In the genomic region with DNA sequence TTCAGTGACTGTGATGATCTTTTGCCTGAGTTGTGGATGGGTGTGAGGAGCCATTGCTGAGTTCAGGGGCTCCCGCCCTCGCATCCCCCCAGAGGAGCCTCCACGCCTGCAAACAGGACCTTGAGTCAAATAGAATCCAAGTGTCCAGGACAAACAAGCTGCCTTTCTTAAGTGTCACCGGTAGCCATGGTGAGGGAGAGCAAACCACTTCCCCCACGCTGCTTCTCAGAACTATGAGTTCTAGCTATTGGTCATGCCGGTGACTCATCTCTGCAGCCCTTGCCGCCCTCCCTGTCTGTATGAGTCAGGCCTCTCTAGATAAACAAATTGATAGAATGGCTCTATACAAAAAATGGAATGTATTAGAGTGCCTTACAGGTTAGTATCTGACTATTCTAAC, we compare ENCODE assay signal across 11 mouse cellular contexts. TPM values are rescaled to one million over a fixed set of nuclear protein-coding genes. Genes with fewer than 3 reads are reported as not detected.
DNase-seq lines count a peak whose midpoint lies in the region; ATAC-seq and TF ChIP-seq lines count a peak whose summit lies in the region.
"Had no signal": no experiment of that assay in that cellular context is flagged by ENCODE, and none has a peak within 500 bp of the region (broad histone marks: within the 10 kb centered on the region; RNA-seq: fewer than 3 reads in every experiment).

No protein-coding gene starts in this region.

- WGBS in limb, embryonic 10.5 days = 71% methylated on average over 7 of the region's 7 CpGs

- no peak for TF ChIP-seq CTCF in Patski (IDR thresholded peaks at IDR 0.05)

- no peaks in the 10 kb centered on the region; the same call in 1 of the 2 replicates for H3K9me3 ChIP-seq in limb, embryonic 10.5 days (replicated peaks)

- in situ Hi-C loops in Patski (cut with MboI; ENCODE audit: low pct_unique_long_range_greater_than_20kb) = no loop called here

- H3K4me3 ChIP-seq in limb, embryonic 10.5 days = no peak overlapping the region

- POLR2A ChIA-PET in Patski (lab: Charles Lee) = no interaction called here

- peak; percentile 50 for DNase-seq in ovary, adult 18-20 months (ENCODE audit: low spot score)
- DNase-seq in ovary, postnatal 10 days (ENCODE audit: low spot score) = no peak
- DNase-seq in Patski (ENCODE audit: low read depth, low spot score) = peak; percentile 31
- DNase-seq in urinary bladder, postnatal 36 days (ENCODE audit: low spot score in 2 of 2) = peak; percentile 46 to 60
- DNase-seq in gastrocnemius, postnatal 36 days = no peak
- no peak for DNase-seq in limb, embryonic 10.5 days (ENCODE audit: low spot score)
- DNase-seq: cerebellum, adult 2 months; layer of hippocampus, adult 9-11 months; midbrain, embryonic 14.5 days had no signal

- no peak overlapping the region for H3K27ac ChIP-seq in limb, embryonic 10.5 days

- H3K4me1 ChIP-seq in limb, embryonic 10.5 days = no peaks in the 10 kb centered on the region

- intact Hi-C loops in gastrocnemius, postnatal 36 days (cut with DNase I) = no loop called here

- no peaks in the 10 kb centered on the region for H3K36me3 ChIP-seq in limb, embryonic 10.5 days

- CTCF ChIA-PET in Patski (lab: Charles Lee) = no interaction called here

- no peaks in the 10 kb centered on the region for H3K27me3 ChIP-seq in Patski
- peaks cover 97% of the 10 kb centered on the region for H3K27me3 ChIP-seq in limb, embryonic 10.5 days (ENCODE audit: low read depth, poor library complexity, severe bottlenecking)

- peak; percentile 99 for ATAC-seq in Patski
- ATAC-seq in hematopoietic stem cell, adult 5-6 weeks (replicated peaks in 1 of 2; ENCODE audit: insufficient read depth in 1 of 2, low FRiP score in 2 of 2, low TSS enrichment in 1 of 2, low read depth in 1 of 2, poor library complexity in 2 of 2, severe bottlenecking in 2 of 2) = peak; percentile 66 to 70

RNA-seq across cellular contexts. Expression of gene Rasgrf1, which starts 35.3 kb away (rescaled TPM):
- polyA plus RNA-seq in Patski (2021) = not detected
- total RNA-seq in hematopoietic stem cell, adult 5-6 weeks (2017) = 2.1 TPM in 1 of 2 replicates, not detected in the other
- total RNA-seq in gastrocnemius, postnatal 36 days (2021) = not detected
- polyA plus RNA-seq in limb, embryonic 10.5 days (2016; fragmentation: Nextera tagmentation; extraction: Ambion mirVana) = 0.16 TPM in 1 of 2 replicates, not detected in the other
- polyA plus RNA-seq: liver, adult 2 months had no signal

Comparison
In these comparisons a context has a peak if more than half of its experiments do, and no peak if none do; other contexts are left out.
1. DNase-seq: peak in ovary, adult 18-20 months (single experiment), Patski (single experiment) and urinary bladder, postnatal 36 days (2 of 2); none in ovary, postnatal 10 days (single experiment), gastrocnemius, postnatal 36 days (0 of 2) and limb, embryonic 10.5 days (single experiment).